Comparison of ENCODE assay signal across 25 mouse cellular contexts in genomic region chr5:13517018-13517417, GRCm38 (mm10).
"Had no signal": no experiment of that assay in that cellular context is flagged by ENCODE, and none has a peak within 500 bp of the region (broad histone marks: within the 10 kb centered on the region; RNA-seq: fewer than 3 reads in every experiment).

No protein-coding gene starts in this region.

- H3K27me3 ChIP-seq: embryonic facial prominence, embryonic 13.5 days; embryonic facial prominence, embryonic 15.5 days; forebrain, embryonic 13.5 days; forebrain, embryonic 15.5 days had no signal

- H3K4me3 ChIP-seq: embryonic facial prominence, embryonic 13.5 days; embryonic facial prominence, embryonic 15.5 days; erythroblast, embryonic 14.5 days; forebrain, embryonic 10.5 days; forebrain, embryonic 12.5 days; forebrain, embryonic 13.5 days; forebrain, embryonic 15.5 days; gastrocnemius, adult 2 months; heart, adult 2 months had no signal

- H3K27ac ChIP-seq: embryonic facial prominence, embryonic 13.5 days; embryonic facial prominence, embryonic 15.5 days; forebrain, embryonic 10.5 days; forebrain, embryonic 12.5 days; forebrain, embryonic 13.5 days; forebrain, embryonic 15.5 days; gastrocnemius, adult 2 months; heart, adult 2 months had no signal

- H3K9ac ChIP-seq: embryonic facial prominence, embryonic 13.5 days; embryonic facial prominence, embryonic 15.5 days; forebrain, embryonic 12.5 days; forebrain, embryonic 13.5 days; forebrain, embryonic 15.5 days; forebrain, postnatal 0 days had no signal

- H3K36me3 ChIP-seq: embryonic facial prominence, embryonic 13.5 days; embryonic facial prominence, embryonic 15.5 days; forebrain, embryonic 10.5 days; forebrain, embryonic 12.5 days; forebrain, embryonic 15.5 days had no signal

- H3K4me1 ChIP-seq: embryonic facial prominence, embryonic 13.5 days; embryonic facial prominence, embryonic 15.5 days; forebrain, embryonic 12.5 days; forebrain, embryonic 13.5 days; forebrain, embryonic 15.5 days had no signal

- ATAC-seq: forebrain, embryonic 13.5 days; forebrain, embryonic 14.5 days; forebrain, embryonic 15.5 days; forebrain, embryonic 16.5 days; forebrain, postnatal 0 days had no signal

- DNase-seq: cerebellum, adult 2 months; cerebellum, adult 8-10 months; cerebellum, adult 9-10 months; cerebellum, adult 9-11 months; cerebellum, postnatal 14 days; cerebellum, postnatal 25 days; cerebellum, postnatal 36 days; embryo, embryonic 11 days; forebrain, postnatal 0 days; gastrocnemius, adult 2 months; gastrocnemius, postnatal 10 days; gastrocnemius, postnatal 14 days; gastrocnemius, postnatal 25 days; gastrocnemius, postnatal 36 days; heart, adult 18-20 months; heart, adult 2 months had no signal

- H3K4me2 ChIP-seq: embryonic facial prominence, embryonic 13.5 days; embryonic facial prominence, embryonic 15.5 days; forebrain, embryonic 12.5 days; forebrain, embryonic 13.5 days; forebrain, embryonic 15.5 days had no signal

- H3K9me3 ChIP-seq: embryonic facial prominence, embryonic 13.5 days; embryonic facial prominence, embryonic 15.5 days; forebrain, embryonic 10.5 days; forebrain, embryonic 12.5 days; forebrain, embryonic 13.5 days; forebrain, embryonic 15.5 days had no signal
